Mouse (Mus musculus): ENCODE measurements around the gene Gm26938.

DNA sequence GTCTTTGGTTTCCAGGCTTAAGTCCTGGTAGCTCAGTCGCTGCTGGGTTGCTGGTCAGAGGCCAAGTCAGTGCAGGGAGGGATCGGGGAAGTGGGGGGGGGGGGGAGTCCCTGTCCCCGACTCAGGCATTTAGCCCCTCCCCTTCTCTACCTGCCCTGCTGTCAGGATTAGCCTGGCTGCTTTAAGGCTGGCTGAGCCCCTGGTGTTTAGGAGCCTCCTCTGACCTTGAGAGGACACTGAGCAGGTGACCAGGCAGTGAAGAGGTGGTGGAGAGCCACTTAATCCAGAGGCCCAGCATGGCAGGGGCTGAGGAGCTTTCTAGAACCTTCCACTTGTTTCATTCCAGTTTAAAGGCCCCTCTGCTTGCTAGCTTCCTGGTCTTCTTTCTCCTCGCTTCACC is 44.7 kb upstream of the Gm26938 start:
- no peak for TF ChIP-seq MAX (IDR thresholded peaks at IDR 0.05)
- no peak for TF ChIP-seq CTCF (IDR thresholded peaks at IDR 0.05; ENCODE audit: control insufficient read depth, insufficient read depth, insufficient read length)
- TF ChIP-seq CEBPB (IDR thresholded peaks at IDR 0.05; ENCODE audit: low read depth) = no peak
- TF ChIP-seq MYOG (IDR thresholded peaks at IDR 0.05; ENCODE audit: control insufficient read depth, extremely low read depth, insufficient read length) = no peak

Measured in C2C12 (cell line).